Mouse (Mus musculus): ENCODE measurements around the gene Wbp11.

GRCm38 (mm10) chr6:136782761-136783160, 45.3 kb downstream of the Wbp11 start:
- no peak for TF ChIP-seq CTCF (conservative IDR thresholded peaks at IDR 0.05; ENCODE audit: insufficient read depth, insufficient read length, low read depth, low read length)
- no peak for TF ChIP-seq POLR2A (IDR thresholded peaks at IDR 0.05; ENCODE audit: low read depth, low read length)

Data from kidney, adult 2 months (tissue).